Mouse (Mus musculus): ENCODE measurements at regions not wholly inside any gene's neighbourhood (a gene's known extent, or its start where the extent isn't known, plus 50 kb on each side); places are given as distances from the start of the nearest gene placed in this dataset.

GRCm38 (mm10) chr1:144367492-144367891, 118.5 kb upstream of the Rgs1 start:
- TF ChIP-seq CTCF (IDR thresholded peaks at IDR 0.05; ENCODE audit: borderline replicate concordance, extremely low read depth, insufficient read depth, insufficient read length) (no peak), POLR2A (IDR thresholded peaks at IDR 0.05; ENCODE audit: borderline replicate concordance, extremely low read depth, insufficient read depth, insufficient read length, poor library complexity, severe bottlenecking) (no peak)
- peak; percentile 76 for DNase-seq (ENCODE audit: low read depth)

- TF ChIP-seq POLR2A (IDR thresholded peaks at IDR 0.05; ENCODE audit: borderline replicate concordance, extremely low read depth, insufficient read depth, insufficient read length, poor library complexity, severe bottlenecking) (no peak), CTCF (IDR thresholded peaks at IDR 0.05; ENCODE audit: borderline replicate concordance, extremely low read depth, insufficient read depth, insufficient read length) (no peak)
These were observed 106.7 kb upstream of the Rgs1 start for GRCm38 (mm10) chr1:144355560-144356310.

GRCm38 (mm10) chr1:144355041-144355440, 106.0 kb upstream of the Rgs1 start:
- DNase-seq (ENCODE audit: low read depth), result no peak
- TF ChIP-seq POLR2A (IDR thresholded peaks at IDR 0.05; ENCODE audit: borderline replicate concordance, extremely low read depth, insufficient read depth, insufficient read length, poor library complexity, severe bottlenecking) (no peak), CTCF (IDR thresholded peaks at IDR 0.05; ENCODE audit: borderline replicate concordance, extremely low read depth, insufficient read depth, insufficient read length) (no peak)

More at GRCm38 (mm10) chr1:144355560-144356310, 106.7 kb upstream of the Rgs1 start:
- no peak for DNase-seq (ENCODE audit: low read depth)

GRCm38 (mm10) chr1:144353320-144353719, 104.3 kb upstream of the Rgs1 start:
- peak; percentile 31 for DNase-seq (ENCODE audit: low read depth)
- no peak for TF ChIP-seq CTCF (IDR thresholded peaks at IDR 0.05; ENCODE audit: borderline replicate concordance, extremely low read depth, insufficient read depth, insufficient read length)
- no peak for TF ChIP-seq POLR2A (IDR thresholded peaks at IDR 0.05; ENCODE audit: borderline replicate concordance, extremely low read depth, insufficient read depth, insufficient read length, poor library complexity, severe bottlenecking)

- TF ChIP-seq CTCF (IDR thresholded peaks at IDR 0.05; ENCODE audit: borderline replicate concordance, extremely low read depth, insufficient read depth, insufficient read length) (no peak), POLR2A (IDR thresholded peaks at IDR 0.05; ENCODE audit: borderline replicate concordance, extremely low read depth, insufficient read depth, insufficient read length, poor library complexity, severe bottlenecking) (no peak)
- DNase-seq (ENCODE audit: low read depth), result no peak
These were observed 94.8 kb upstream of the Rgs1 start for GRCm38 (mm10) chr1:144343820-144344219.

- TF ChIP-seq CTCF (IDR thresholded peaks at IDR 0.05; ENCODE audit: borderline replicate concordance, extremely low read depth, insufficient read depth, insufficient read length), result no peak
- TF ChIP-seq POLR2A (IDR thresholded peaks at IDR 0.05; ENCODE audit: borderline replicate concordance, extremely low read depth, insufficient read depth, insufficient read length, poor library complexity, severe bottlenecking), result no peak
- DNase-seq (ENCODE audit: low read depth), result peak; percentile 3
These were observed 94.3 kb upstream of the Rgs1 start for GRCm38 (mm10) chr1:144343299-144343698.

- TF ChIP-seq CTCF (IDR thresholded peaks at IDR 0.05; ENCODE audit: borderline replicate concordance, extremely low read depth, insufficient read depth, insufficient read length) (no peak), POLR2A (IDR thresholded peaks at IDR 0.05; ENCODE audit: borderline replicate concordance, extremely low read depth, insufficient read depth, insufficient read length, poor library complexity, severe bottlenecking) (no peak)
- DNase-seq (ENCODE audit: low read depth), result no peak
These were observed 88.5 kb upstream of the Rgs1 start for GRCm38 (mm10) chr1:144337572-144337971.

GRCm38 (mm10) chr1:144330365-144331050, 81.5 kb upstream of the Rgs1 start:
- DNase-seq (ENCODE audit: low read depth), result no peak
- TF ChIP-seq POLR2A (IDR thresholded peaks at IDR 0.05; ENCODE audit: borderline replicate concordance, extremely low read depth, insufficient read depth, insufficient read length, poor library complexity, severe bottlenecking) (no peak), CTCF (IDR thresholded peaks at IDR 0.05; ENCODE audit: borderline replicate concordance, extremely low read depth, insufficient read depth, insufficient read length) (no peak)

- no peak for DNase-seq (ENCODE audit: low read depth)
- TF ChIP-seq POLR2A (IDR thresholded peaks at IDR 0.05; ENCODE audit: borderline replicate concordance, extremely low read depth, insufficient read depth, insufficient read length, poor library complexity, severe bottlenecking) (no peak), CTCF (IDR thresholded peaks at IDR 0.05; ENCODE audit: borderline replicate concordance, extremely low read depth, insufficient read depth, insufficient read length) (no peak)
These were observed 70.4 kb upstream of the Rgs1 start for GRCm38 (mm10) chr1:144319406-144319805.

GRCm38 (mm10) chr1:144318289-144318688, 69.2 kb upstream of the Rgs1 start:
- no peak for TF ChIP-seq CTCF (IDR thresholded peaks at IDR 0.05; ENCODE audit: borderline replicate concordance, extremely low read depth, insufficient read depth, insufficient read length)
- no peak for TF ChIP-seq POLR2A (IDR thresholded peaks at IDR 0.05; ENCODE audit: borderline replicate concordance, extremely low read depth, insufficient read depth, insufficient read length, poor library complexity, severe bottlenecking)
- no peak for DNase-seq (ENCODE audit: low read depth)

- no peak for DNase-seq (ENCODE audit: low read depth)
- TF ChIP-seq CTCF (IDR thresholded peaks at IDR 0.05; ENCODE audit: borderline replicate concordance, extremely low read depth, insufficient read depth, insufficient read length), result no peak
- TF ChIP-seq POLR2A (IDR thresholded peaks at IDR 0.05; ENCODE audit: borderline replicate concordance, extremely low read depth, insufficient read depth, insufficient read length, poor library complexity, severe bottlenecking), result no peak
These were observed 68.5 kb upstream of the Rgs1 start for GRCm38 (mm10) chr1:144317560-144317959.

All from brain, embryonic 14.5 days (tissue).